Mouse (Mus musculus) hindbrain, postnatal 0 days (tissue): ENCODE data around the gene Zcchc9. TPM values are rescaled to one million over a fixed set of nuclear protein-coding genes. Genes with fewer than 3 reads are reported as not detected.
A peak's percentile ranks its signal among the peaks of the same experiment; 100 is the strongest.
"Not testable (repeated sequence)": the region's sequence is repeated elsewhere in the genome, so short reads cannot be mapped to it uniquely, and the experiment has no call there.

Experiments used
- ATAC-seq: fragments of 200-750 bp; cut with Nextera tagmentation; 2 replicates; pipeline ENCODE4 v1.8.0; 2017; ENCODE audit warnings: mild to moderate bottlenecking, moderate TSS enrichment, moderate library complexity
- DNase-seq: peaks from one replicate; pipeline ENCODE4 v3.0.0-alpha.2; 2015; ENCODE audit warnings: low spot score
- H3K27ac ChIP-seq: fragments of 300-500 bp; sonication (generic); 2 replicates; pipeline ENCODE4 v1.5.1; 2014; ENCODE audit warnings: mild to moderate bottlenecking
- H3K27me3 ChIP-seq: fragments of 300-500 bp; sonication (generic); 2 replicates; pipeline ENCODE4 v1.6.1; 2014; ENCODE audit warnings: low read length, mixed read lengths; ENCODE audit not compliant: insufficient read depth
- H3K36me3 ChIP-seq: fragments of 300-500 bp; sonication (generic); 2 replicates; pipeline ENCODE4 v1.6.1; 2014; ENCODE audit warnings: low read length, mixed read lengths; ENCODE audit not compliant: insufficient read depth
- H3K4me1 ChIP-seq: fragments of 300-500 bp; sonication (generic); 2 replicates; pipeline ENCODE4 v1.6.1; 2014; ENCODE audit warnings: antibody characterized with exemption, low read length, mixed read lengths; ENCODE audit not compliant: insufficient read depth
- H3K4me2 ChIP-seq: fragments of 300-500 bp; sonication (generic); 2 replicates; pipeline ENCODE4 v1.6.1; 2014; ENCODE audit warnings: low read depth, mild to moderate bottlenecking, low read length, moderate library complexity, mixed read lengths
- H3K4me3 ChIP-seq: fragments of 300-500 bp; sonication (generic); 2 replicates; pipeline ENCODE4 v1.5.1; 2014; ENCODE audit warnings: low read length
- H3K9ac ChIP-seq: fragments of 300-500 bp; sonication (generic); replicated peaks from 2 replicates; pipeline ENCODE4 v1.6.1; 2014; ENCODE audit warnings: mild to moderate bottlenecking, low read length, moderate library complexity, mixed read lengths
- H3K9me3 ChIP-seq: fragments of 300-500 bp; sonication (generic); 2 replicates; pipeline ENCODE4 v1.6.1; 2016; ENCODE audit warnings: low read length, mixed read lengths
- CTCF ChIP-seq: IDR thresholded peaks from 2 replicates; pipeline ENCODE4 v1.5.1; 2016; ENCODE audit warnings: antibody characterized with exemption, control low read depth, low read depth
- WGBS: fragments of 180-500 bp; shearing (Covaris S2); extraction: QIAGEN DNeasy Blood & Tissue Kit; methylation state at CpG from one replicate; pipeline ENCODE4 v1.1.7; 2014; 5-methylcytosine and 5-hydroxymethylcytosine counted together
- polyA plus RNA-seq: library from polyadenylated mRNA; unstranded; fragments of >200 nt; fragmentation: Nextera tagmentation; extraction: Ambion mirVana; gene quantifications from 2 replicates; pipeline ENCODE4 v1.2.1, GENCODE M21; 2015
- total RNA-seq: library from RNA; depleted of rRNA; stranded (reverse); fragments of >200 nt; gene quantifications from 2 replicates; pipeline ENCODE4 v1.2.3, GENCODE M21; 2014

Zcchc9 gene
- total and polyA plus RNA-seq, 2 experiments from 2014 or later: 6.7 to 15.1 TPM

DNA sequence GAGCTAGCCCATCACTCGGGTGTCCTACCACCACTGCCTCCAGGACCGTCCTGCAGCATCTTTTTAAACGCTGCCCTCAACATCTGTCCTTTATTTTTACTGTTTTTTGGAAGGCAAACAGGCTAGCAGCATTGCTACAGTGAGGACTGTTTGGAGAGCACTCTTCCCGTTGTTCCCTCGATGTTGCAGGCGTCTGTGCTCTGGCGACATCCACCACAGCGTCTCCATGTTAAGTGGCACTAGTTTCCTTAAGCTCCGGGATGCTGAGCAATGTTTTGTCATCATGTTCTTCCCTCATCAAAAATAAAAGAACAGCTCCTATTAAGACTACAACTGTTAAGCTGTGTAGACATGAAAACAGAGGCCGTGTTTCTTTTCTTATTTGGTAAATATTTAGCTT lies 11.9 kb downstream of the Zcchc9 start:
- no peak for ATAC-seq
- Histone ChIP-seq H3K27me3 (no peaks in the 10 kb centered on the region), H3K36me3 (peaks cover 26% of the 10 kb centered on the region), H3K9me3 (no peaks in the 10 kb centered on the region), H3K4me1 (no peaks in the 10 kb centered on the region), H3K4me3 (no peak overlapping the region), H3K9ac (no peak overlapping the region), H3K27ac (no peak overlapping the region), H3K4me2 (no peak overlapping the region)
- DNase-seq: no peak
- no peak for TF ChIP-seq CTCF
- WGBS: 92% methylated on average over 10 of the region's 10 CpGs

DNA sequence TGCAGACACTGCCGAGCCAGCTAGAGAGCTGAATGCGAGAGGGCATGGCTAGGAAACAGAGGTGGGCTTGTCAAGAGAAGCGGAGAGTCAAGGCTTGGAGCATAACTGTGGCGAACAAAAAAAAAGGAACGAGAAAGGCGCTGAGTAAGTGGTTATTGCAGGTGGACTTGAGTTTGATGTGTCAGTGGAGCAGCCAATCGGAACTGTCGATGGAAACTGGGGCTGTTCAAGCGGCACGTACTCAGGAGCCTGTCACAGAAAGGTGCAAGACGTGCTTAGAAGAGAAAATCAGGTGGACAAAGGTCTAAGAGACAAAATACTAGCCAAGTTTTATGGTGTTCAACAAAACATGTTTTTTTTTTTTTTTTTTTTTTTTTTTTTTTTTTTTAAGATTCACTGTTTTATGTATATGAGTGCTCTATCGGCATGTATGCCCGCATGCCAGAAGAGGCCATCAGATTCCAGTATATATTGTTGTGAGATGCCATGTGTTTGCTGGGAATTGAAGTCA lies 12.5 kb downstream of the Zcchc9 start:
- H3K27me3 ChIP-seq: no peaks in the 10 kb centered on the region
- peaks cover 26% of the 10 kb centered on the region for H3K36me3 ChIP-seq
- H3K9me3 ChIP-seq: no peaks in the 10 kb centered on the region
- H3K4me2 ChIP-seq: no peak overlapping the region
- no peaks in the 10 kb centered on the region for H3K4me1 ChIP-seq
- H3K4me3 ChIP-seq: no peak overlapping the region
- no peak overlapping the region for H3K9ac ChIP-seq
- no peak for TF ChIP-seq CTCF
- WGBS: 95% methylated on average over 13 of the region's 13 CpGs
- no peak overlapping the region for H3K27ac ChIP-seq
- DNase-seq (no peak), ATAC-seq (no peak)

DNA sequence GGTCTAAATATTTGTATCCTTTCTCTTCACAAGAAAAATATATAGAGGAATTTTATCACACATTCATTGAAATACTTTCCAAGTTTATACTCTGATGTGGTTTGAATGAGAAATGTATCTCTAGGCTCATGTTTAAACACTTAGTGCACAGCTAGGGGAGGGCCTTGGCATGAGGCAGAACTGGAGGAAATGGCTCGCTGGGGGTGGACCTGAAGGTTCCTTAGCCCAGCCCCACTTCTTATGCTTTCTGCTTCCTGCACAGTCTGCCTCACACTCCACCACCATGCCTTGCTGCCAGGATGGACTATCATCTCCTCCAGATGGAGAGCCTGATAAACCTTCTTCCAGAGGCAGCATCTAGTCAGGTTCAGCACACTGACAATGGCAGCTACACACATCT lies 15.5 kb downstream of the Zcchc9 start:
- ATAC-seq: no peak
- Histone ChIP-seq H3K27me3 (no peaks in the 10 kb centered on the region), H3K27ac (no peak overlapping the region), H3K9ac (no peak overlapping the region), H3K9me3 (no peaks in the 10 kb centered on the region), H3K4me2 (no peak overlapping the region), H3K4me1 (no peaks in the 10 kb centered on the region), H3K4me3 (no peak overlapping the region), H3K36me3 (0 out of 2 replicates have a peak, but pooled peaks cover 4% of the 10 kb centered on the region)
- no peak for TF ChIP-seq CTCF
- DNase-seq: no peak
- 77% methylated on average over 1 of the region's 1 CpGs for WGBS

- Histone ChIP-seq H3K4me2 (no peak overlapping the region), H3K9ac (no peak overlapping the region), H3K36me3 (no peaks in the 10 kb centered on the region), H3K27me3 (no peaks in the 10 kb centered on the region), H3K4me3 (no peak overlapping the region), H3K27ac (no peak overlapping the region), H3K9me3 (no peaks in the 10 kb centered on the region), H3K4me1 (no peaks in the 10 kb centered on the region)
- peak; percentile 51; the same call in 1 of the 2 replicates for ATAC-seq
- no peak for TF ChIP-seq CTCF
- peak; percentile 11 for DNase-seq
Observed at GRCm38 (mm10) chr13:91779892-91780291, 27.6 kb downstream of the Zcchc9 start.

DNA sequence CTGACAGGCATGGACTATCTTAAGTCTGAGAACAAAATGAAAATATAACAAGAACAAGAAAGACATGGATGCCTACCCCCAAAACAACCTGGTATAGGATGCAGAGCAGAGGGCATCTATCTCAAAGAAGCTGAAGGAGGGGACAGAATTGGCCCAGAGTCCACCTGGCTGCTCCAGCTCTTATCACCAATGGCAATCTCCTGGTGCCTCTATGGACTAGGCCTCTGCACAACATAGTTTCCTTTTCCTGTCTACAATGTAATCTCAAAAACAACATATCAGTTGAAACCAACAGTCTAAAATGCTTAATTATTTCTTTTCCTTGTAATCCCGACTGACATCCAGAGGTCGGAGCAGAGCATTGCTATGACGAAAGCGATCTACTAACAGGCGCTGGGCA lies 29.4 kb downstream of the Zcchc9 start:
- 95% methylated on average over 5 of the region's 5 CpGs for WGBS
- no peak for ATAC-seq

GRCm38 (mm10) chr13:91768683-91769651 lies 38.5 kb downstream of the Zcchc9 start:
- 81% methylated on average over 9 of the region's 9 CpGs for WGBS
- Histone ChIP-seq H3K27ac (no peak overlapping the region), H3K27me3 (no peaks in the 10 kb centered on the region), H3K36me3 (no peaks in the 10 kb centered on the region), H3K4me2 (no peak overlapping the region), H3K9me3 (no peaks in the 10 kb centered on the region), H3K9ac (no peak overlapping the region), H3K4me1 (no peaks in the 10 kb centered on the region), H3K4me3 (no peak overlapping the region)
- ATAC-seq (no peak), DNase-seq (no peak)
- TF ChIP-seq CTCF: no peak

More for the DNA sequence above, 29.4 kb downstream of the Zcchc9 start:
- TF ChIP-seq CTCF: no peak
- DNase-seq: no peak
- no peaks in the 10 kb centered on the region for H3K9me3 ChIP-seq
- no peaks in the 10 kb centered on the region for H3K27me3 ChIP-seq
- H3K4me3 ChIP-seq: no peak overlapping the region
- H3K36me3 ChIP-seq: no peaks in the 10 kb centered on the region
- H3K4me1 ChIP-seq: no peaks in the 10 kb centered on the region
- H3K27ac ChIP-seq: no peak overlapping the region
- H3K4me2 ChIP-seq: no peak overlapping the region
- H3K9ac ChIP-seq: no peak overlapping the region

- Histone ChIP-seq H3K4me3 (no peak overlapping the region), H3K36me3 (no peaks in the 10 kb centered on the region), H3K9me3 (no peaks in the 10 kb centered on the region), H3K4me1 (no peaks in the 10 kb centered on the region), H3K4me2 (no peak overlapping the region), H3K27me3 (no peaks in the 10 kb centered on the region), H3K9ac (no peak overlapping the region), H3K27ac (no peak overlapping the region)
- no peak for ATAC-seq
- no peak for DNase-seq
- TF ChIP-seq CTCF: no peak
- WGBS: 96% methylated on average over 4 of the region's 4 CpGs
Observed at GRCm38 (mm10) chr13:91765627-91766026, 41.9 kb downstream of the Zcchc9 start.

GRCm38 (mm10) chr13:91763654-91764053 lies 43.9 kb downstream of the Zcchc9 start:
- WGBS: 93% methylated on average over 3 of the region's 3 CpGs
- H3K9me3 ChIP-seq, DNase-seq, ATAC-seq, H3K4me1 ChIP-seq, H3K27me3 ChIP-seq, H3K27ac ChIP-seq, H3K9ac ChIP-seq, H3K4me2 ChIP-seq, H3K36me3 ChIP-seq, H3K4me3 ChIP-seq: not testable (repeated sequence)
